Mouse (Mus musculus): ENCODE data around the gene Olfr1404. TPM values are rescaled to one million over a fixed set of nuclear protein-coding genes. Genes with fewer than 3 reads are reported as not detected.
"Not testable (repeated sequence)": the region's sequence is repeated elsewhere in the genome, so short reads cannot be mapped to it uniquely, and the experiment has no call there.

Gene Olfr1404
- total RNA-seq (2021), result not detected

DNA sequence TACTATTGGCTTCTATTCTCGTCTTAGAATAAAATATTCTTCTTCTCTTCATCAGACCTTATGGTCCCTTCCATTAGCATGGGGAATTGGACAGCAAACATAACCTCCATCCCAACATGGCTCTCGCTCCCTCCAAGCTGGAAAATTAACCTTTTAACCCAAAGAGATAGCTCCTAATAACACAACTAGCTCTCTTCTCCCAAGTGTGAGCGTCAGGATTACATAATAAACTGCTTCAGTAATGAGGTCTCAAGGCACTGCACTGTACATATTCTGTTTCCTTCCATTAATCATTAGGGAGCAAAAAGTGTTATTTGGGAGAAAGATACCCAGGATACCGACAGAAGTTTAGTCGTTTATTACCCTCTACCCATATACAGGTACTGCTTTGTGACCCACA lies at the start of gene Olfr1404:
Olfr1404 (plus strand) TSS at position 301 of the 400 bp plus-strand sequence.
- intact Hi-C loops (cut with DNase I), result no loop called here
- DNase-seq, result no peak

DNA sequence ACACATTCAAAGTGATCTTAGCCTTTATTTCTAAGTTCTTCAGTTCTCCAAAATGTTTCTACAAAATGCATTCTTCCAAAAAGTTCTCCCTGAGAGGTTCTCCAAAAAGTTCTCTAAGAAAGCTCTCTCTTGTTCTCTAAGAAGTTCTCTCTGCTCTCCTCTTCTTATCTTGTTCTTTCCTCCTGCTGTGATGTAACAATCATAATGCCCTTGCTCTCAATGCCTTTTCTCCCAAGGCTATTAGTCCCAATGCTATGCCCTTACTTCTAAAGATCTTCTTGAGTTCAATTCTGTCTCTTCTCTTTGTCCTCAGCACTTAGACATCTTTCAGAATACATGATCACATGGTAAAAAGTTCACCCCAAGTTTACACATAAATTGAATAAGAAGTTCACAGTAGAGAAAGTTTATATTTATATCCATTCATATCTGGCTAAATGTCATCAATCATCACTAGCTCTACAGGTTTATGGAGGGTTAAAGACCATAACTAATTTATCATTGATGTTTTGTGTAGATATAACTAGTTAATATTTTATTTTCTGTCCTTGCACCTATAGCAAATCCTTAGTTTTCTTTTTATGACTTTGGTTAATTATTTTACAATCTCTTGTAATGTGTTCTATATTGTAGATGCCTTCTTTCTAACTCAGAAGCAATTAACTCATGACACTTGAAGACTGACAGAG lies 37.9 kb upstream of the Olfr1404 start:
- intact Hi-C loops (cut with DNase I), result no loop called here
- DNase-seq, result no peak

DNA sequence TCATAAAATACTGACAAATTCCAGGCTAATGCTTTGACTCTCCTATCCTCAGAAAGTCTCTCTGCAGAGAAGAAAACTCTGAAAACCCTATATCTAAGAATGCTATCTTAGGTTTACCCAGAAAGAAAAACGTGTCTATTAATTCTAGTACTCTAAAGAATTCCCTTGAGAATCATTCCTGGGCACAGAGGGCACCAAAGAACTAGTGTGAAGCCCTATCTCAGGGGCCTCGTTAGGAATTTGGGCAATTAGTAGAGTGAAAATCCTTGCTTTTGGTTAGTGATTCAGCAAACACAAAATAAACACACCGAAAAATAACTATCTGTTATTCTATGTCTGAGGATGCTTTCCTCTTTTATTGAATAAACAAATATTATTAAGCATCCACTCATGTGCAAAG lies 21.7 kb upstream of the Olfr1404 start, which contains the start of gene Olfr1406:
Olfr1406 (minus strand) TSS at position 101 of the 400 bp plus-strand sequence.
- intact Hi-C loops (cut with DNase I), result no loop called here
- DNase-seq, result no peak

DNA sequence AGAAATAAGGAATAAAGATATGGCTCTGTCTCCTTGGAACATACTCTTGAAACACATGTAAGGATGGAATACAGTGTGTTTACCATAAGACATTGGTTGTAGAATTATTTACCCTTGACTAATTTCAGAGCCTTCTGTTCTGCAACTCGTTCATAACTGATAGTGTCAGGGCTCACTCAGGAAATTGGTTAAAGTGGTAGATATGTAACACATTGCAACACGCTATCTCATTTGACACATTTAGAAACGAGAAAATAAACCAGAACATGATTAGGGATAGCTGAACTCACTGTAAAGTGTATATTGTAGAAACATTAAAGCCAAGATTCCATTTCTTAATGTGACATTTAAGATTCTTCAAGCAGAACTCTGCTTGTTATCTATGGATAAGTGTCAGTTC lies 20.1 kb upstream of the Olfr1404 start:
- intact Hi-C loops (cut with DNase I), result no loop called here
- no peak for DNase-seq

DNA sequence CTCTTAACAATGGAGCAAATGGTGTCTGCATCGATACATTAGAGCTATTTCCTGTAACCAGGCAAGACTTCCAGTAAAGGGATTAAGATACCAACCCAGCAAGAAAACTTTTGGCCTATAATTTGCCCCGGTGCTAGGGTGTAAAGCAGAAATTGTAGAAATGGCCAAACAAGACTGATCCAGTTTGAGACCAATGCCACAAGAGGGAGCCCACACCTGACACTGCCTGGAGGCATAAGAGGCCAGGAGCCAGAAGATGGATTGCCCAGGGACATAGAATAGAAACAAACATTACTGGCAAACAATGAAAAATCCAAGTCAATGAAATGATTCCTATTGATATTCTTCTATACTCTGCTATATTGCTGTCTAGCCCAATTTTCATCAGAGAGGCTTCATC lies 15.8 kb upstream of the Olfr1404 start:
- intact Hi-C loops (cut with DNase I), result no loop called here
- no peak for DNase-seq

DNA sequence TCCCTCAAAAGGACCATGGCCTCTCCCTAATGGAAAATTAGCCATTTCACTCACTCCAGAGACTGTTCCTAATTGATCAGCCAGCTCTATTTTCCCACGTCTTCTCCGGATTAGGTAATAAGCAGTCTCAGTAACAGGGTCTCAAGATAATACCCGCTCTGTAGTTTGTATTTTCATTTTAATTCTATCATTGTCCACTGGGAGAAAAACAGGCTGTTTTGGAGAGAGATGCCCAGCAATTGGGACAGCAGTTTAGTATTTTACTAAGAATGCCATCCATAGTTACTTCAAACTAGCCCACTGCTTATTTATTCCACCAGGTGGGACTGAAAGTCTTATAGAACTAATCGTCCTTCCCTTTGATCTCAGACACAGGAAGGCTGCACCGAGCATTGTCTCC lies 14.7 kb upstream of the Olfr1404 start, which contains the start of gene Olfr218:
Olfr218 (plus strand) TSS at position 301 of the 400 bp plus-strand sequence.
- intact Hi-C loops (cut with DNase I), result no loop called here
- DNase-seq, result no peak

DNA sequence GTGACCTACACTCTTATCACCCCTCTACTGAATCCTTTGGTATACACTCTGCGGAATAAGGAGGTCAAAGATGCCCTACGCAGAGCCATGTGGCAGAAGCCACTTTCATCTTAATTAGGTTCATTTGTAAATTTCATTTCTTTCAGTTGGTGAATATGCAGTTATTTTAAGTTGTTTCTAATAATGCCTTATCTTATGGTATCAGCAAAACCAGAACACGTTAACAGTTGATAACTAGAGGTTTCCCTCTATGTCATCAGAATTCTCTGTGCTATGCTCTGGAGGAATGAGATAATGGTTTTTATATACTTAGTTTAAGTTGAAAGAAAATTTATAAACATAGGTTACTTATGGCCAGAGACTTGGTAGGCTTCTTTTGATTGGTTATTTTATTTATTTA lies 4.3 kb downstream of the Olfr1404 start:
- no peak for DNase-seq
- intact Hi-C loops (cut with DNase I), result no loop called here

DNA sequence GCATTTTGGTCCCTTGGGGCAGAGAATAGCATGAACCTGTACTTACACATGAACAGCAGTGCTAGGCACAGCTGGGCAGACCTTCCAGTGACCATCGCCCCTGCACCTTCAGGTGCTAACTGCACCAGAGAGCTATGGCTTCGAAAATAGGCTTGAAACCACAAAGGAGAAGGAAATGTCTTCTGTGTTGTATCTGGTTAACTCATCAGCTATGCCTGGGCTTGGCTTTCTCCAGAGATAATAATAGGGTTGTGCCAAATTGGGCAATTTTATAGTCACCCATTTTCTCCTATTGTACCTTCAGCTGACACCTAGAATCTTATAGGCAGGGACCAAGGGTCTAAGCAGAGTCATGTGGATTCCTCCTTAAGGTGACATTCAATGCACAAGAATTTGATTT lies 14.9 kb downstream of the Olfr1404 start, which contains the start of gene Fcer1a:
Fcer1a (minus strand) TSS at position 134 of the 400 bp plus-strand sequence.
- intact Hi-C loops (cut with DNase I), result no loop called here
- no peak for DNase-seq

DNA sequence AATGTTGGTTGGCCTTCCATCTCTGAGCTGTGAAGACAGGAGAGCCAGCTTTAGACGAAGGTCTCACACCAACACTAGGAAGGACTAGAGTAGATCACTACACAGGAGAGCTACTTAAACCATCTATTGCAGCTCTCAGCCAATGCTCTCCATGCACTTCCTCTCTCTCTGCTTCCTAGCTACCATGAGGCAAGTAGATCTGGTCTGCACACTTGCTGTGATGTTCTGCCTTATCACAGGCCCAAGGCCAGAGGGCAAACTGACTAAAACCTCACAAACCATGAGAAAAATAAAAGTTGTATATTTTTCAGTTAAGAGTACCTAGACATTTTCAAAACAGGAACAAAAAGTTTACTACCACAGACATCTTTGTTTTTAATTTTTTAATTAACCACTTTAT lies 24.8 kb downstream of the Olfr1404 start:
- DNase-seq; intact Hi-C loops (cut with DNase I): not testable (repeated sequence)

DNA sequence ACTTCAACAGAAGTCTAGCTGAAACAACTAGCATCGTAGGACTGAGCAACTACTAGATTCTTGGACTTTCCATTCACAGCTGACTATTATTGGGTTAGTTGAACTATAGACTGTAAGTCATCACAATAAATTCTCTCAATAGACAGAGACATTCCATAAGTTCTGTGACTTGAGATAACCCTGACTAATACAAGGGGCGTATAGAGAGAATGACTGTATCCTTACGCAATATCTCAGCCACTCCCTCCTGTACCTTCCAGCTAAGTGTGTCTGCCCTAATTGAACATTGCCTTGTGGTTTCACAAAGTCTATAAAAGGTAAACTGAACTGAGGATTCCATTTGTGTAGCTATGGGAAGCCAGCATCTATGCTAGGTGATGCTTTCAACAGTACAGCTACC lies 37.7 kb downstream of the Olfr1404 start:
- no peak for DNase-seq
- intact Hi-C loops (cut with DNase I), result no loop called here

DNA sequence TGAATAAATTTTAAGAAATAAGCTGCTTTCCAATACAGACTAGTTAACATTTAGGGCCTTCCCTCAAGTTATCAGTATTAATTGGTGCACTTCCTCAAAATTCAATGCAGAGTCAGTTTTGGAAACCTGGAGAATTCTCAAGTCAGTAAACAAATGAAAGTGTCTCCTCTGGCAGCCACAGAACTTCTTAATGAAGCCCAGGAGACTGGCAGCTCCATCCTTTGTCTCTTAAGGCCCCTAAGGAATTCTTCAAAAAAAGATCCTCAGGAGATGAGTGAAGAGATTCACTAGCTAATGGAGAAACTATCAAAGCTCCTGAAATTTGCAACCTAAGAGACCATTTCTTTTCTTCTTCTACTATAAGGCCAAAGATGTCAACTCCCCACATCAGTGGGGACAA lies 53.5 kb downstream of the Olfr1404 start, which contains the start of gene Olfr418:
Olfr418 (plus strand) TSS at position 301 of the 400 bp plus-strand sequence.
- DNase-seq, result no peak
- intact Hi-C loops (cut with DNase I), result no loop called here

Other genes starting within 250 kb of the Olfr1404 start
- not detected for gene Olfr1408, start 75.0 kb upstream of the Olfr1404 start, total RNA-seq (2021)
- not detected for gene Olfr1406, start 21.8 kb upstream of the Olfr1404 start, total RNA-seq (2021)
- gene Olfr218, start 14.6 kb upstream of the Olfr1404 start, total RNA-seq (2021), result not detected
- not detected for gene Fcer1a, start 14.8 kb downstream of the Olfr1404 start, total RNA-seq (2021)
- gene Olfr418, start 53.6 kb downstream of the Olfr1404 start, total RNA-seq (2021), result not detected
- not detected for gene Mptx2, start 65.4 kb downstream of the Olfr1404 start, total RNA-seq (2021)
- under 1 TPM; 0.53 to 0.74 TPM for gene Ackr1, start 121.4 kb downstream of the Olfr1404 start, total RNA-seq (2021)
- 1 to 10 TPM; 1.3 to 1.5 TPM for gene Aim2, start 138.5 kb downstream of the Olfr1404 start, total RNA-seq (2021)
- gene Cadm3, start 155.3 kb downstream of the Olfr1404 start, total RNA-seq (2021), result 1 to 10 TPM; 2.5 TPM

Measured in heart, postnatal 10 days (tissue).